Mouse (Mus musculus) embryonic fibroblast, embryonic 13.5 days (primary cell): ENCODE measurements around the gene Wfdc13.

Experiments used
- CTCF ChIP-seq: IDR thresholded peaks from 2 replicates; pipeline ENCODE4 v1.5.1; 2011; ENCODE audit warnings: mild to moderate bottlenecking, control low read depth, low read length, moderate library complexity, borderline replicate concordance; ENCODE audit not compliant: insufficient read depth
- POLR2A ChIP-seq: IDR thresholded peaks from 2 replicates; pipeline ENCODE4 v1.6.1; 2011; ENCODE audit warnings: low read depth, mild to moderate bottlenecking, control low read depth, low read length, moderate library complexity

DNA sequence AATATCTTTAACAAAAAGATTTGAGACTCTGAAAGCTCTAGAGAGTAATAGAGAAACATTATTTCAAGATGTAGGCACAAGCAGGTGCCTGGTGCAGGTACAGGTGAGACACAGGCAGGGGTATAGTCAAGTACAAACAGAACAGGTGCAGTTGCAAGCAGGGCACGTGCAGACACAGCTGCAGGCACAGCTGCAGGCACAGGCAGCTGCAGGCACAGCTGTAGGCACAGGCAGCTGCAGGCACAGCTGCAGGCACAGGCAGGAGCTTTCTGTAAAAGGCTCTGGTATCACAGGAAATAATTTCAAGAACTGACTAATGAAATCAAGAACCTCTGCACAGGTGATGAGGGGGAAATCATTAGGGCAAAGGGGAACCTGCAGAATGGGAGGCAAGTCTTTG lies 14.0 kb upstream of the Wfdc13 start:
- TF ChIP-seq CTCF, result no peak
- TF ChIP-seq POLR2A, result no peak
